Mouse (Mus musculus): ENCODE results near the gene Zfp143. TPM values are rescaled to one million over a fixed set of nuclear protein-coding genes. Genes with fewer than 3 reads are reported as not detected.

The Zfp143 gene
- 13.4 and 13.6 TPM in 2 replicates for polyA plus RNA-seq (2015; fragmentation: Nextera tagmentation; extraction: Ambion mirVana)

DNA sequence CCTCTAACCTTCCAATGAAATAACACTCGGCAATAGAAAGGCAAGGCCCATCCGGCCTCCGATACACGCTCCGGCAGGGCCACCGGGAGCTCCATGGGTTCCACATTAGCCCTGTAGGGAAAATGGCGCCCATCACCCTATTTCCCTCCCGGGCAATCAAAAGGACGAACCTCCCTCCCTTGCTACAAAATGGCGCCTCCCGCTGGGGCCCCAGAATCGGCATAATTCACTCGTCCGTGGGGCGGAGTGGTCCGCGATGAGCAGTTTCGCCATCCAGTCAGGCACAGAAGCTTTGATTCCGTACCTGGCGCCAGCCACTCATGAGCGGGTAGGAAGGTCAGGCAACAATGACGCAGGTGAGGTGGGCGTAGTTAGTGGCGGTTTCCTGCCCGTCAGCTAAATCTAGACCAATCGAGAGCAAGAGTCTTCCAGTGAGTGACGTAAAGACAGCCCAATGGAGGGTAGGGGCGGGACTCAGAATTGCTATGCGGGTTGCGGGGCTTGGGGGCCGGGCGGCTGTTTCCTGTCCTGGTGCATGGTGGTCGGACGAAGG lies at the start of gene Zfp143:
Gene Zfp143 (plus strand): TSS at position 19 of the 553 bp plus-strand sequence.
- peak; percentile 99 for ATAC-seq
- Histone ChIP-seq H3K27ac (ENCODE audit: low read depth, low read length) (peak within 1 kb of the TSS; percentile 100), H3K4me2 (ENCODE audit: low read length) (peak within 1 kb of the TSS; percentile 73), H3K27me3 (replicated peaks; ENCODE audit: control insufficient read depth, insufficient read depth, low read length) (no peaks in the 10 kb centered on the region), H3K4me3 (ENCODE audit: low read length) (peak within 1 kb of the TSS; percentile 61), H3K9ac (ENCODE audit: low read depth, low read length) (peak within 1 kb of the TSS; percentile 99), H3K9me3 (ENCODE audit: control insufficient read depth, low read length) (no peaks in the 10 kb centered on the region), H3K4me1 (ENCODE audit: control insufficient read depth, insufficient read depth, low read depth, low read length) (peaks cover 13% of the 10 kb centered on the region), H3K36me3 (ENCODE audit: control insufficient read depth, insufficient read depth, low read length) (0 out of 2 replicates have a peak, but pooled peaks cover 3% of the 10 kb centered on the region)
- 0% methylated on average over 34 of the region's 34 CpGs for WGBS

GRCm38 (mm10) chr7:110011417-110011816 lies 49.6 kb upstream of the Zfp143 start:
- 71% methylated on average over 1 of the region's 1 CpGs for WGBS
- H3K4me1 ChIP-seq (ENCODE audit: control insufficient read depth, insufficient read depth, low read depth, low read length) = no peaks in the 10 kb centered on the region
- no peak overlapping the region for H3K4me2 ChIP-seq (ENCODE audit: low read length)
- no peaks in the 10 kb centered on the region for H3K36me3 ChIP-seq (ENCODE audit: control insufficient read depth, insufficient read depth, low read length)
- H3K9ac ChIP-seq (ENCODE audit: low read depth, low read length) = no peak overlapping the region
- no peak overlapping the region for H3K4me3 ChIP-seq (ENCODE audit: low read length)
- no peaks in the 10 kb centered on the region for H3K27me3 ChIP-seq (replicated peaks; ENCODE audit: control insufficient read depth, insufficient read depth, low read length)
- no peak for ATAC-seq
- no peaks in the 10 kb centered on the region for H3K9me3 ChIP-seq (ENCODE audit: control insufficient read depth, low read length)
- no peak overlapping the region for H3K27ac ChIP-seq (ENCODE audit: low read depth, low read length)

DNA sequence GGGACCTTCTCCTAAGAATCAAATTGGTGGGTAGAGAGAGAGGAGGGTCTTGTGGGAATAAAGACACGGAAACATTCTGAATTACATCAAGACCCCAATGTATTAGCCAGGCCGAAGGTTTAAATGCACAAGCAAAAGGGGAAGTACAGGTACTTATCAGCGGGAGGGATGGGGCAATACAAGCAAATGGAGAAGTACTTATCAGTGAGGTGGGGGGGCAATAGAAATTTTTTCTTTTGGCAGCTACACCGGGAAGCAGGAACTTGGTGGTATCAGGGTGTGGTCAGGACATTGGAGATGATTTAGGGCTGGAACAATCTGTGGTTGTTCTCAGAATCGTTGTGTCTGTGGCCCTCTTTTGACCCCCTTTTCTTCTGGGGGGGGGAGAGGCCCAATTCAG lies 46.7 kb upstream of the Zfp143 start:
- ATAC-seq = no peak
- no peak overlapping the region for H3K9ac ChIP-seq (ENCODE audit: low read depth, low read length)
- no peaks in the 10 kb centered on the region for H3K9me3 ChIP-seq (ENCODE audit: control insufficient read depth, low read length)
- peaks cover 2% of the 10 kb centered on the region; the same call in 1 of the 2 replicates for H3K4me1 ChIP-seq (ENCODE audit: control insufficient read depth, insufficient read depth, low read depth, low read length)
- no peaks in the 10 kb centered on the region for H3K36me3 ChIP-seq (ENCODE audit: control insufficient read depth, insufficient read depth, low read length)
- no peak overlapping the region for H3K4me2 ChIP-seq (ENCODE audit: low read length)
- 87% methylated on average over 5 of the region's 5 CpGs for WGBS
- H3K27ac ChIP-seq (ENCODE audit: low read depth, low read length) = no peak overlapping the region
- H3K27me3 ChIP-seq (replicated peaks; ENCODE audit: control insufficient read depth, insufficient read depth, low read length) = no peaks in the 10 kb centered on the region
- H3K4me3 ChIP-seq (ENCODE audit: low read length) = no peak overlapping the region

DNA sequence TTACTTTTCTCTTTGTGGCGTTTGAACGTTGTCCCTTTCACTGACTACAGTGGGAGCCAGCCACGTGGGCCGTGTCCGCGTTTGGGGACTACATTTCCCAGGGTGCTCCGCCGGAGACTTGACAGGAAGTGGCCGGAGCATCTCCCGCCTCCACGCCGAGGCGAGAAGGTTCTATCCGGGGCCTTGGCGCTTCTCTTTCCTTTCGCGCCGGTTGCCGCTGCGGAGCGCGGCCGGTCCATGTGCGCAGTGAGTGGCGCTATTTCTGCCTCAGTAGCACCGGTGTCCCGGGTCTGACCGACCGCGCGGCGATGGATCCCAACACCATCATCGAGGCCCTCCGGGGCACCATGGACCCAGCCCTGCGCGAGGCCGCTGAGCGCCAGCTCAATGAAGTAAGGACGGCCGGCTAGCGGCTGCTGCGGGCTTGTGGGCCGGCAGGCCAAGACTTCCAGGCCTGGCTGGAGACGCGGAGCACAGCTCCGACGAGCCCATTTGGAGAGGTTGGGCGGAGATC lies 42.8 kb upstream of the Zfp143 start, which contains the start of gene Ipo7:
Gene Ipo7 (plus strand): TSS at position 158 of the 514 bp plus-strand sequence.
- peak within 1 kb of the TSS; percentile 89 for H3K4me3 ChIP-seq (ENCODE audit: low read length)
- H3K27ac ChIP-seq (ENCODE audit: low read depth, low read length) = peak within 1 kb of the TSS; percentile 89
- H3K4me2 ChIP-seq (ENCODE audit: low read length) = peak within 1 kb of the TSS; percentile 77
- no peaks in the 10 kb centered on the region for H3K27me3 ChIP-seq (replicated peaks; ENCODE audit: control insufficient read depth, insufficient read depth, low read length)
- no peaks in the 10 kb centered on the region for H3K36me3 ChIP-seq (ENCODE audit: control insufficient read depth, insufficient read depth, low read length)
- ATAC-seq = peak; percentile 99
- WGBS = under 1% methylated on average over 48 of the region's 48 CpGs
- peak within 1 kb of the TSS; percentile 97 for H3K9ac ChIP-seq (ENCODE audit: low read depth, low read length)
- no peaks in the 10 kb centered on the region for H3K9me3 ChIP-seq (ENCODE audit: control insufficient read depth, low read length)
- H3K4me1 ChIP-seq (ENCODE audit: control insufficient read depth, insufficient read depth, low read depth, low read length) = peaks cover 7% of the 10 kb centered on the region

DNA sequence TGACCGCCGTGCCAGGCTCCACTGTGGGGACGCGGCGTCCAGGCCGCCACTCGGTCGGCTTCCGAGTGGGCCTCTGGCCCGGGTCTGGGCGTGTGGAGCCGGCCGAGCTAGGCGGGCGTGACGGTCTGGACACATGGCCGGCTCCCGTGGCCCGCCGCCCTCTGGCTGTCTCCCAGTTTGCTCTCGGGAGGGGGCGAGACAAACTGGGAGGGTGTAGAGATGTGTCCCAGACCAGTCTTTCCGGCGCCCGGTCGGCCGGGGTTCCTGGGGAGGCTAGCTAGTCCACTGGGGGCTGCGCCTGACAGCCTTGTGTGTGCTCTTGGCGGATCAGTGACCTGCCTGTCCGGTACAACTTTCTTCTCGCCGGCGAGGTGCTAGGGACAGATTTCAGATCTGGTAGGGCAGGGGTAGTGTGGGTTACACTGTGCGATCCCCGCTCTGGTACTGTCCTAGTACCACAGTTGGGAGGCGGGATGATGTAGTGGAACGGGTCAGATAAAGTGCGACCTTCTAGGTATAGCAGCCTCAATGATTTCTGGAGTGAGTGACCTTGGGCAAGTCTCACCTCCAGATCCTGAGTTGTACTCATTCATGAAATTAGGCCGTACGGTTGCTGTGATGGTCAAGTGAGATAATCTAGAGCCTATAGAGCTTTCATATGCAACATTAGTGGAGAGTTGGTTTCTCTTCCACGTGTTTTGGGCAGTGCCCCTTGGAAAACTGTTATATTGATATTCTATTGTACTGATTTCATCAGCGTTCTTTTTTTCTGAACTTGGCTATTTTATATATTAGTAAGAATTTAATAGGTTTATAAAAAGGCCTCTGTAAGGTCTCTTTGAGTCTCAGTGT lies 42.2 kb upstream of the Zfp143 start:
- ATAC-seq = peak; percentile 77

GRCm38 (mm10) chr7:110023553-110023952 lies 37.5 kb upstream of the Zfp143 start:
- no peak overlapping the region for H3K9ac ChIP-seq (ENCODE audit: low read depth, low read length)
- H3K27ac ChIP-seq (ENCODE audit: low read depth, low read length) = no peak overlapping the region
- H3K9me3 ChIP-seq (ENCODE audit: control insufficient read depth, low read length) = peaks cover 2% of the 10 kb centered on the region; the same call in 1 of the 2 replicates
- no peaks in the 10 kb centered on the region for H3K27me3 ChIP-seq (replicated peaks; ENCODE audit: control insufficient read depth, insufficient read depth, low read length)
- ATAC-seq = no peak
- no peak overlapping the region for H3K4me3 ChIP-seq (ENCODE audit: low read length)
- peaks cover 7% of the 10 kb centered on the region for H3K4me1 ChIP-seq (ENCODE audit: control insufficient read depth, insufficient read depth, low read depth, low read length)
- H3K36me3 ChIP-seq (ENCODE audit: control insufficient read depth, insufficient read depth, low read length) = no peaks in the 10 kb centered on the region
- no peak overlapping the region for H3K4me2 ChIP-seq (ENCODE audit: low read length)
- WGBS = 97% methylated on average over 1 of the region's 1 CpGs

More for the DNA sequence above, 42.2 kb upstream of the Zfp143 start:
- Histone ChIP-seq H3K4me3 (ENCODE audit: low read length) (peak overlapping the region; percentile 89), H3K27ac (ENCODE audit: low read depth, low read length) (peak overlapping the region; percentile 89), H3K9ac (ENCODE audit: low read depth, low read length) (peak overlapping the region; percentile 97), H3K27me3 (replicated peaks; ENCODE audit: control insufficient read depth, insufficient read depth, low read length) (no peaks in the 10 kb centered on the region), H3K4me1 (ENCODE audit: control insufficient read depth, insufficient read depth, low read depth, low read length) (peaks cover 7% of the 10 kb centered on the region), H3K9me3 (ENCODE audit: control insufficient read depth, low read length) (no peaks in the 10 kb centered on the region), H3K36me3 (ENCODE audit: control insufficient read depth, insufficient read depth, low read length) (no peaks in the 10 kb centered on the region), H3K4me2 (ENCODE audit: low read length) (peak overlapping the region; percentile 77)
- under 1% methylated on average over 42 of the region's 42 CpGs for WGBS

DNA sequence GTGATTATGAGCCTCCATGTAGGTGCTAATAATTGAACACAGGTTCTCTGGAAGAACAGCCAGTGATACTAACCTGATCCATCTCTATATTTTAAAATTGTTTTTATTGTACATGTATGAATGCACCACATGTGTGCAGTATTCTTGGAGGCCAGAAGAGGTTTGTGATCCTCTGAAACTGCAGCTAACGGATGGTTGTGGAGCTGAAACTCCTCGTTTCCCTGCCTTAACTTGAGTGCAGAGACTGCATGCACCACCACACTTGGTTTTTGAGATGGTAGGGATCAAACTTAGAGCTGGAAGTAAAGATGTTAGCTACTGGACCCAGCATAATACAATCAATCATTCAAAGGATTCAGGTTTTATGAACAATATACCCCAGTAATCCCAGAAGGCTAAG lies 34.4 kb upstream of the Zfp143 start:
- Histone ChIP-seq H3K4me2 (ENCODE audit: low read length) (no peak overlapping the region), H3K9me3 (ENCODE audit: control insufficient read depth, low read length) (peaks cover 2% of the 10 kb centered on the region; the same call in 1 of the 2 replicates), H3K9ac (ENCODE audit: low read depth, low read length) (no peak overlapping the region), H3K27me3 (replicated peaks; ENCODE audit: control insufficient read depth, insufficient read depth, low read length) (no peaks in the 10 kb centered on the region), H3K4me1 (ENCODE audit: control insufficient read depth, insufficient read depth, low read depth, low read length) (no peaks in the 10 kb centered on the region), H3K4me3 (ENCODE audit: low read length) (no peak overlapping the region), H3K36me3 (ENCODE audit: control insufficient read depth, insufficient read depth, low read length) (no peaks in the 10 kb centered on the region), H3K27ac (ENCODE audit: low read depth, low read length) (no peak overlapping the region)
- WGBS = 78% methylated on average over 2 of the region's 2 CpGs
- ATAC-seq = no peak

DNA sequence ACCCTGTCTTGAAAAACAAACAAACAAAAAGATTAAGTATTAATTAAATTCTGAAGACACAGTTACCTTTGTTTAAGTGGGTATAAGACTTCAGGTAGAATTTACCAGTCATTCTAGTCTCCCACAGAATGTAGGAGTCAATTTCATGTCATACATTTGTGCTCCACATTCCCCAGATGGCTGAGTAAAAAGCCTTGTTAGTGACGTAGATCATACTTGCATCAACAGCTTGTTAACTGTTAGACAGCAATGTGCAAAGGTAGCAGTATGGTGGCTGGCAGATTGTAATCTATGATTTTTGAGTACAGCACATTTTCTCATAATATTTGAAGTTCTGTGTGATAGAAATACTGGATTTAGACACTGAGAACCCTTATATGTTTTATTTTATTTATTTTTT lies 32.2 kb upstream of the Zfp143 start:
- H3K4me3 ChIP-seq (ENCODE audit: low read length) = no peak overlapping the region
- ATAC-seq = no peak
- H3K9me3 ChIP-seq (ENCODE audit: control insufficient read depth, low read length) = peaks cover 2% of the 10 kb centered on the region; the same call in 1 of the 2 replicates
- no peak overlapping the region for H3K27ac ChIP-seq (ENCODE audit: low read depth, low read length)
- 61% methylated on average over 1 of the region's 1 CpGs for WGBS
- H3K4me2 ChIP-seq (ENCODE audit: low read length) = no peak overlapping the region
- H3K27me3 ChIP-seq (replicated peaks; ENCODE audit: control insufficient read depth, insufficient read depth, low read length) = no peaks in the 10 kb centered on the region
- H3K36me3 ChIP-seq (ENCODE audit: control insufficient read depth, insufficient read depth, low read length) = peaks cover 4% of the 10 kb centered on the region; the same call in 1 of the 2 replicates
- no peak overlapping the region for H3K9ac ChIP-seq (ENCODE audit: low read depth, low read length)
- H3K4me1 ChIP-seq (ENCODE audit: control insufficient read depth, insufficient read depth, low read depth, low read length) = no peaks in the 10 kb centered on the region

DNA sequence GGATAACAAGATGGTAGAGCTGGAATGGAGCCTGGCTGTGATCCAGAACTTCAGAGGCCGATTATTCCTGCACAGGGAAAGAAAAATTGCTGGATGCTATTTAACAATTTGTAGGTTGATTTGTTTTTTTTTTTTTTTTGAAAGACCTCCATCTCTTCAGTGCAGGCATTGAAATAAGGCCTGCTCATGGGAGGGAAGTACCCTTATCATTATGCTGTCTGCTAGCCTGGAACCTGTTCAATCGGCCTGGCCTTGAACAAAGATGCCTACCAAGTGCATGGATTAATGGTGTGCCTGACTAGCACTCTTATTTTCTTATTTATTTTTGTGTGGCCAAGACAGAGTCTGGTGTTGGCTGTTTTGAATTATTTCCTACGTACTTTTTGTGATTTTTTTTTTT lies 30.7 kb upstream of the Zfp143 start:
- H3K27ac ChIP-seq (ENCODE audit: low read depth, low read length) = no peak overlapping the region
- H3K36me3 ChIP-seq (ENCODE audit: control insufficient read depth, insufficient read depth, low read length) = peaks cover 4% of the 10 kb centered on the region; the same call in 1 of the 2 replicates
- no peak for ATAC-seq
- no peak overlapping the region for H3K9ac ChIP-seq (ENCODE audit: low read depth, low read length)
- H3K9me3 ChIP-seq (ENCODE audit: control insufficient read depth, low read length) = no peaks in the 10 kb centered on the region
- H3K4me2 ChIP-seq (ENCODE audit: low read length) = no peak overlapping the region
- 80% methylated on average over 3 of the region's 3 CpGs for WGBS
- no peak overlapping the region for H3K4me3 ChIP-seq (ENCODE audit: low read length)
- H3K4me1 ChIP-seq (ENCODE audit: control insufficient read depth, insufficient read depth, low read depth, low read length) = no peaks in the 10 kb centered on the region
- no peaks in the 10 kb centered on the region for H3K27me3 ChIP-seq (replicated peaks; ENCODE audit: control insufficient read depth, insufficient read depth, low read length)

Data from hindbrain, embryonic 16.5 days (tissue).